Mouse (Mus musculus): ENCODE results near the gene Ugt1a2.
"Not testable (repeated sequence)": the region's sequence is repeated elsewhere in the genome, so short reads cannot be mapped to it uniquely, and the experiment has no call there.

Ugt1a2 gene

DNA sequence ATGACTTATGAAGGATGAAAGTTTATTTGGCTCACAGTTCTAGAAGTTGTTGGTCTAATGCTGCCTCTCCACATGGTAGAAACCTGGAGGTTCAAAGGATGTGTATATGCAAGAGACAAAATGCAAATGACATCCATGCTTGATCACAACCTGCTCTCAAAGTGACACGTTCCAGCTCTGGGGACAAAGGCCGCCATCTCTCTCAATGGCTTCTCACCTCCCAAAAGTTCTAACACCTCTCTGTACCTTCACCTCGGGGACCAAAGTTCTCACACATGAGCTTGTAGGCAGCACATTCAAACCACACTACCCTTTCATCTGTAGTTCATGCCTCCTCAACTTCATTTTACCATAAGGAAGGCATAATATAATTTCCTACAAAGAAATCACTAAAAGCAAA is 17.2 kb downstream of the Ugt1a2 start:
- DNase-seq (ENCODE audit: low spot score in 2 of 2): no peak

GRCm38 (mm10) chr1:88218051-88218450 is 17.6 kb downstream of the Ugt1a2 start:
- DNase-seq (ENCODE audit: low spot score in 2 of 2): no peak

GRCm38 (mm10) chr1:88218591-88218990 is 18.2 kb downstream of the Ugt1a2 start:
- DNase-seq (ENCODE audit: low spot score in 2 of 2): no peak

DNA sequence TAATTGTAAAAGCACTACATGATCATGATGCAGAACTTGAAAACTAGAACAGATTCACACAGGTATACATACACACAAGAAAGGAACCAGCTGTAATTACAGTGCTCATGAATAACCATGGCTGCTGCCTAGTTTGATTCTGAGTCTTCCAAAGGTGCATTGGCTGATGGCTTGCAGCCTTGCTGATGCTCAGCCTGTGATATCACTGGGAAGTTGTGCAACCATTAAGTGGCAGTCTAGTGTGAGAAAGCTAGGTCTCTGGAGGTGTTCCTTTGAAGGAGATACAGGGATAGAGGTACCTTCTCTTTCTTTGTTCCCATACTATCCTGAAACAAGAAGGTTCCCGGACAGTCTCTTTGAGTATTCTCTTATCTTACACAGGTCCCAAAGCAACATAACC is 18.7 kb downstream of the Ugt1a2 start:
- DNase-seq (ENCODE audit: low spot score in 2 of 2): no peak

- DNase-seq (ENCODE audit: low spot score in 2 of 2): no peak
Observed at GRCm38 (mm10) chr1:88220336-88220735, 19.9 kb downstream of the Ugt1a2 start.

DNA sequence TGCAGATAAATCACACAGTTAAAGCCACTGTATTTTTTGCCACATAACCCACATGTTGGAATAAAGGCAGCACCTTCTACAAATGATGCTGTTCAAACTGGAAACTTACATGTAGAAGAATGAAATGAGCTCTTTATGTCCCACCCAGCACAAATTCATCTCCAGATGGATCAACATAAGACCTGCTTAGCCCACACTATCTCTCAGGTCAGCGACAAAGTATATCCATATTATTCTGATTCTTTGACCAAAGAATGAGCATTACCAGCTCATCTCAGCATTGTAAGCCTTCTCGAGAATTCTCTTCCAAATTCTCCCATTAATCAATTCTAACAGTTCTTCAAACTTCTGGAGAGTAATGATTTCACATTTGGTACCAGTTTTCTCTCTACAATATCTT is 21.8 kb downstream of the Ugt1a2 start:
- no peak for DNase-seq (ENCODE audit: low spot score in 2 of 2)

DNA sequence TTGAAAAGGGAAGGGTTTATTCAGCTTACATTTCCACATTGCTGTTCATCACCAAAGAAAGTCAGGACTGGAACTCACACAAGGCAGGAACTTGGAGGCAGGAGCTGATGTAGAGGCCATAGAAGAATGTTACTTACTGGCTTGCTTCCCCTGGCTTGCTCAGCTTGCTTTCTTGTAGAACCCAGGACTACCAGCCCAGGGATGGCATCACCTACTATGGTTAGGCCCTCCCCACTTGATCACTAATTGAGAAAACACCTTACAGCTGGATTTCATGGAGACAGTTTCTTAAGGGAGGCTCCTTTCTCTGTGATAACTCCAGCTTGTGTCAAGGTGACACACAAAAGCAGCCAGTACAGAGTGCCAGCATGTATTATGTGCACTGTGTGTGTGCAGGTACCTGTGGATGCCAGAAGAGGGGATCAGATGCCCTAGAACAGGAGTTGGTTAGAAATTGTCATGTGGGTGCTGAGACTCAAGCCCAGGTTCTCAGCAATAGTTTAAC is 22.7 kb downstream of the Ugt1a2 start:
- not testable (repeated sequence) for DNase-seq (ENCODE audit: low spot score in 2 of 2)

DNA sequence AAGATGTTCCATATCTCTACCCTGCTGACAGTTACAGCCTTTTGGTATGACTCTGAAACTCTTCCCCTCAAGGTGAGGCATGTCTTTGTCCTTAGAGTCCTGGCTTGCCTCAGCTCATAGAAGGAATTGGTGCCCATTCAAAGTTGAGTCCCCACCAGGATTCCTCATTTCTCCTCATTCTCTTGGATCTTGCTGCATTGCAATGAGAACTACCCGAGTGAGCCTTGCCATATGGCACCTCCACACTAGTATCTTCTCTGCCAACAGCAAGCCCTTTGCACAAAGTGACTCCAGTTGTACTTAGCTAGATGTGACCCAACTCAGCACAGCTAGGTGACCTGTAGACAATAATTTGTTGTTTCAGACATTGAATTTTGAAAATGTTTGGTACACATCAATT is 23.2 kb downstream of the Ugt1a2 start:
- no peak for DNase-seq (ENCODE audit: low spot score in 2 of 2)

- no peak for DNase-seq (ENCODE audit: low spot score in 2 of 2)
Observed at GRCm38 (mm10) chr1:88224029-88224776, 23.8 kb downstream of the Ugt1a2 start.

- not testable (repeated sequence) for DNase-seq (ENCODE audit: low spot score in 2 of 2)
Observed at GRCm38 (mm10) chr1:88225301-88225700, 24.9 kb downstream of the Ugt1a2 start.

DNA sequence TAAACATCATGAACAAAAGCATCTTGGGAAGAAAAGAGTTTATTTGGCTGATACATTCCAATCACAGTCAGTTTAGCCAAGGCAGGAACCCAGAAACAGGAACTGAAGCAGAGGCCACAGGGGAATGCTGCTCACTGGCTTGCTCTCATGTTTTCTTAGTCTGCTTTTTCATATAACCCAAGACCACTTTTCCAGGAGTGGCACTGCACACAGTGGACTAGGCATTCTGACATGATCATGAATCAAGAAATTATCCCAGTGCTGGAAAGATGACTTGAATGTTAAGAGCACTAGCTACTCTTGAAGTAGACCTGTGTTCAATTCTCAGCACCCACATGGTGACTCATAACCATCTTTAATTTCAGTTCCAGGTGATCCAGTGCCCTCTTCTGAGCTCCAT is 25.3 kb downstream of the Ugt1a2 start:
- DNase-seq (ENCODE audit: low spot score in 2 of 2): no peak

DNA sequence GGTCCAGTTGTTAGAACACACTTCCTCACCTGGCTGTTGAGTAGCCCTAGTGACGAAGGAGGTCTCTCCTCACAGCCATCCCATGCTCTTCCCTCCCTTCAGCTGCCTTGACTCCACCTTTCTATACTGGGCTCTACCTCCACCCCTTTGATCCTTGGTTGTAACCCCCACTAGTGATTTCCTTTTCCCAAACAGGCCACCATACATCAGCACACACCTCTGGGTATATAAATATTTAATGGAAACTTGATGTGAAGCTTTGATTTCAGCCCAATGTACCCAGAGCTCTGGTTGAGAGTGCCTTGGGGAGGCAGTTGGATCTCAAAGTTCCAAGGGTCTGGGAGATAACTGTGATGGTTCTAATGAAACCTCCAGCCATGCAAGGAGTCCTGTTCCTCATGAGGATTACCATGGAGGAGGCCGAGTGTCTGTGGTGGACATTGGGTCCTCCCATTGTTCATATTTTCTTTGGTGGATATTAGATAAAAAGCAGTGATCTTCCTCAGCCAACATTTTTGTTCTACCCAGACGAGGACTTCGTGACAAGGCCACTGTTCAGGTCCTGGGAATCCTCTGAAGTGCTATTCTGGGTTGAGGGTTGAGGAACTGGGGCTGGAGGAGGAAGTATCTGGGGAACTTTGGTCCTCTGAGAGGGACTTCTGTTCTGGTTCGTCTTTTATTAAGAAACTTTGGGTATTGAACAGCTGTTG is 26.4 kb downstream of the Ugt1a2 start, which contains the start of gene Mroh2a:
Mroh2a (plus strand) TSS at position 317 of the 710 bp plus-strand sequence.
- no peak for DNase-seq (ENCODE audit: low spot score in 2 of 2)

DNA sequence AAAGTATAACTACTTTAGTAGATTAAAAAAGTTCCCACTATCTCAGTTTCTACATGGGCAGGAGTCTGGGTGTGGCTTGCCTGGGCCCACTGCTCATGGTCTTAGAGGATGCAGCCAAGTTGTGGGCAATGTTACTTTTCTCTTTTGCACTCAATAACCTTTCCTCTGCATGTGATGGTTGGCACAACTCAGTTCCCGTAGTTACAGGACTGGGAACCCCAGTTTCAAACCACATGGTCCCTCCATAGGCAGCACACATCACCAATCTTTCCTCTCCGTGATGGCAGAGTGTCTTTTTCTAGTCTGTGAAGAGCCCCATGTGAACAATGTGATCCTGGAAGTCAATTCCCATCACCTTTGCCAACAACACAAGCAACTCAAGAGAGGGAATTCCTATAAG is 27.1 kb downstream of the Ugt1a2 start:
- no peak for DNase-seq (ENCODE audit: low spot score in 2 of 2)

GRCm38 (mm10) chr1:88228121-88228520 is 27.7 kb downstream of the Ugt1a2 start:
- DNase-seq (ENCODE audit: low spot score in 2 of 2): no peak

GRCm38 (mm10) chr1:88229566-88229965 is 29.2 kb downstream of the Ugt1a2 start:
- no peak for DNase-seq (ENCODE audit: low spot score in 2 of 2)

GRCm38 (mm10) chr1:88229986-88230385 is 29.6 kb downstream of the Ugt1a2 start:
- DNase-seq (ENCODE audit: low spot score in 2 of 2): no peak

DNA sequence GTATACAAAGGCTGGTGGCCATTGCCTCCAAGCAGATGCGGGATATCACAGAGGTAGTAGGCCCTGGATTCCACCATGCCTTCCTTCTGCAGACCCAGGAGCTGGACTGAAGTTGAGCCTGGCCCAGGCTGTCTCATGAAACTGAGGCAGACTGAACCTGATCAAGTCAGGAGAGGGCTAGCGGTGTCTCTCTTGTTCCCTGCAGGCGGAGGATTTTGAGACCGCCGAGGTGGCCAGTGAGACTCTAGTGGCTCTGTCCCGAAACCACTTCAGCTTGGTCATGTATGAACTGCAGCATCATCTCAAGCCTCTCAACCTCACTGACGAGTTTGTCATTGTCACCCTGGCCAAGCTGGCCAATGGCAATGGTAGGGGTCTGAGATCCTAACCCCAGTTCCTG is 30.0 kb downstream of the Ugt1a2 start:
- DNase-seq (ENCODE audit: low spot score in 2 of 2): no peak

DNA sequence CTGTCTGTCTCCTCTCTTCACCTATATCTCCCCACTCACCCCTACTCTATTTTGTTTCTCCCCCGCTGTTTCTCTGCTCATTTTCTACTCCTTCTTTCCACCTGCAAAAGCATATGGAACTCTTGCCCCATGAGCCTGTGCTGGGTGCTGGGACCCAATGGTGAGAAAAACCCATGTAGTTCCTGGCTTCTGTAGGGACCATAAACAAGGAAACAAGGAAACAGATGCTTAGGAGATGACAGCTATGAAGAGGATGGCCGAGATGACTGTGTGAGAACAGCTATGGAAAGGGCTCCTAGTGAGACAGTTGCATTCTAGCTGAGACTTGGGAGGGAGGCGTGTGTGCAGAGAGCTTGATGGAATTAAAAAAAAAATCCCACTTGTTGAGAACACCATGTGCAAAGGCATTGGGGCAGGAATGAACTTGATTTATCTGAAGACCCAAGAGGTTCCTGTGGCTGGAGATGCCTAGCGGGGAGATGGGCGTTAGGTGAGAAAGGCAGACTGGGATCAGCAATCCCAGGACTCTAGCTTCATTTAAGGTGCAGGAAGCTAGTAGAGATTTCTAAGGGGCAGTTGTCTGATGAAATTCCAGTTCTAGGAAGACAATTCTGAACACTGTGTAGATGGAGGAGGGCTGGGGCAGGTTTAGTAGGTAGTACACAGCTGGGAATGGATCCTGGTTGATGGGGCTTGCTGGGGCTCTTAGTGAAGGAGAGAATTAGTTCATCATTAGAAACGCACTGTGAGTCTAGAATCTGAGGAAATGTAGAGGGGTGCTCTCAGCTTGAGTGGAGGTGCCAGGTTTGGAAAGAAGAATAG is 30.8 kb downstream of the Ugt1a2 start:
- no peak for DNase-seq (ENCODE audit: low spot score in 2 of 2)

DNA sequence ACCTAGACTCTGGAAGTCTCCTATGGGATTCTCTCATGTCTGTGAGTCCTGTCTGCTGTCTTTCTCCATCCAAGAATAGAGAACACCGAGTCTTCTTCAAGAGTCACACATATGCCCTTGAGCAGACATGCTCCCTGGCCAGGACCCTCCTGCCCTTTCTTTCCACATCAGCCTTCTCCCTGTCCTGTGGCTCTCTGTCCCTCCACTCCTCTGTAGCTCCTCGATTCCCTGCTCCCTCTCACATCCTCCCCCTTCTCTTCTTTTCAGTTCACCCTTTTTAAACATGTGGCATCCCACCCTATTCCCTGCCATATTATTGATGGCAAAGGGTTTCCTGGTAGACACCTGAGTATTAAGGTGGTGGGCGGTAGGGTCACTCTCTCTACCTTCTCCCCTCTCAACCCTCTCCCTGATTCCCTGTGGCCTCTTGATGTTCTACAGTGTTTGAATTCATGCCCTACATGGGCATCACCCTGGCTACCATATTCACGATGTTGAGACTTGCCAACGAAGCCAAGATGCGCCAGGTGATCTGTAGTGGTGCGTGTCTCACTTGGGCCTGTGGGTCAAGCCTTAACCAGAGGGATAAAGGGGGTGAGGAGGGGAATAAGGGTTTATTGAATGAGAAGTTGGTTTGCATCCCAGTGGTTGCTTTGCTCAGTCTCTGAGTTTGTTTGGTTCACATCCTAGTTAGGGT is 31.6 kb downstream of the Ugt1a2 start:
- no peak for DNase-seq (ENCODE audit: low spot score in 2 of 2)

- DNase-seq (ENCODE audit: low spot score in 2 of 2): no peak
Observed at GRCm38 (mm10) chr1:88232664-88233380, 32.4 kb downstream of the Ugt1a2 start.

All from frontal cortex, postnatal 36 days (tissue).